Mouse (Mus musculus): ENCODE results near the gene Wrnip1.
"Not testable (repeated sequence)": the region's sequence is repeated elsewhere in the genome, so short reads cannot be mapped to it uniquely, and the experiment has no call there.

Wrnip1 gene

DNA sequence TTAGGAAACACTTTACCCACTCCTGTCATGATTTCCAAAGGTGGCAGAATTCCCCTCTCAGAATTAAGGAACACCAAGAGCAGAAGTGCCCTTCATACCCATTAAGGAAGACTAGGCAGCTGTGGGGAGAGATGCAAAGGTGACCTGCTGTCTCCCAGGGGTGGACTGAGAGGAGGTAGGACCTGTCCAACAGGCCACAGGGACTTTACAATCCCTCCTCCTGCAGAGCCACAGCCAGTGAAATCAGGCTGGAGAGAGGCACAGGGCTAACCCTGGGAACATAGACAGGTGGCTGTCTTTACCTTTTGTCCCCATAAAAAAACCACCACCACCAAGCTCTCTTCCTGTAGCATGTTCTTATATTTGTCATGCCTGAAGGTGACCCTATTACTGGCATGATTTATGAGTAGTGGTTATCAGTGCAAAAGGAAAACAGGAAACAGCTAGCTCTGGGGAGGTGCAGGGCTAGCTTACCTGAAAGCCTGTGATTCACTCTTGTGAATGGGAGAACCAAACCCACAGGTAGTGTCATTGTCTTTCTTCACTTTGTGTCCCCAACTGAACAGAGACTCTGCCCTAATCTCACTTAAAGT is 47.8 kb downstream of the Wrnip1 start:
- H3K9me3 ChIP-seq (ENCODE audit: low read length), result no peaks in the 10 kb centered on the region
- TF ChIP-seq CTCF (conservative IDR thresholded peaks at IDR 0.05; ENCODE audit: low read length) (no peak), NANOG (IDR thresholded peaks at IDR 0.05; ENCODE audit: borderline replicate concordance, low read length) (no peak), POU5F1 (IDR thresholded peaks at IDR 0.05; ENCODE audit: borderline replicate concordance, low read length) (no peak)
- H3K4me1 ChIP-seq (replicated peaks; ENCODE audit: low read depth, low read length), result peaks cover 20% of the 10 kb centered on the region
- no peaks in the 10 kb centered on the region for H3K36me3 ChIP-seq (ENCODE audit: insufficient read depth, low read length)
- no peak overlapping the region for H3K4me3 ChIP-seq (replicated peaks; ENCODE audit: low read length)
- H3K27me3 ChIP-seq (ENCODE audit: insufficient read depth, low read length), result no peaks in the 10 kb centered on the region

DNA sequence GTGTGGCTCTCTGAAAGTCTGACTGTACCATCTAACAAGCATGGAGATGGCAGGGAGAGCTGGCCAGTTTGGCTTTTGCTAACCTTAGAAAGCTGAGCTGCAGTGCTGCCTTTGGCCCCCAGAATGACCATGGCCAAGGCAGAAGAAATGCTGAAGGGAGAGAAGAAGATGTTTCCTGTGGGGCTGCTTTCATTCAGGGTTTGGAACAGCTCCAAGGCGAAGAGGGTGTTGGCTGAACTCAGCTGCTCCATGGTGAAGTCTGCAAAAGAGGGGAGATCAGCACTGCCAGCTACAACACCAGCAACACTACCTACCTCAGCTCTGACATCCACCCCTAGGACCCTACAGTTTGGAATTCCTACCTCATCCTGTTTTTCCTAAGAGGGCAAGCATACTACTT is 48.3 kb downstream of the Wrnip1 start:
- Histone ChIP-seq H3K36me3 (ENCODE audit: insufficient read depth, low read length) (no peaks in the 10 kb centered on the region), H3K9me3 (ENCODE audit: low read length) (no peaks in the 10 kb centered on the region), H3K4me1 (replicated peaks; ENCODE audit: low read depth, low read length) (peaks cover 20% of the 10 kb centered on the region), H3K4me3 (replicated peaks; ENCODE audit: low read length) (no peak overlapping the region), H3K27me3 (ENCODE audit: insufficient read depth, low read length) (no peaks in the 10 kb centered on the region)
- TF ChIP-seq CTCF (conservative IDR thresholded peaks at IDR 0.05; ENCODE audit: low read length) (no peak), POU5F1 (IDR thresholded peaks at IDR 0.05; ENCODE audit: borderline replicate concordance, low read length) (no peak), NANOG (IDR thresholded peaks at IDR 0.05; ENCODE audit: borderline replicate concordance, low read length) (no peak)

GRCm38 (mm10) chr13:32850668-32851404 is 49.0 kb downstream of the Wrnip1 start, which contains the start of gene Serpinb1a:
Gene Serpinb1a (minus strand): TSS chr13:32851185.
- no peak for TF ChIP-seq NANOG (IDR thresholded peaks at IDR 0.05; ENCODE audit: borderline replicate concordance, low read length)
- Histone ChIP-seq H3K4me1 (replicated peaks; ENCODE audit: low read depth, low read length) (peaks cover 20% of the 10 kb centered on the region), H3K9me3 (ENCODE audit: low read length) (no peaks in the 10 kb centered on the region), H3K4me3 (replicated peaks; ENCODE audit: low read length) (no peak within 1 kb of the TSS), H3K27me3 (ENCODE audit: insufficient read depth, low read length) (no peaks in the 10 kb centered on the region), H3K36me3 (ENCODE audit: insufficient read depth, low read length) (no peaks in the 10 kb centered on the region)

GRCm38 (mm10) chr13:32851967-32852366 is 50.1 kb downstream of the Wrnip1 start:
- no peaks in the 10 kb centered on the region for H3K9me3 ChIP-seq (ENCODE audit: low read length)
- H3K36me3 ChIP-seq (ENCODE audit: insufficient read depth, low read length), result no peaks in the 10 kb centered on the region
- H3K27me3 ChIP-seq (ENCODE audit: insufficient read depth, low read length), result no peaks in the 10 kb centered on the region
- TF ChIP-seq NANOG (IDR thresholded peaks at IDR 0.05; ENCODE audit: borderline replicate concordance, low read length) (no peak), CTCF (conservative IDR thresholded peaks at IDR 0.05; ENCODE audit: low read length) (peak; percentile 52), POU5F1 (IDR thresholded peaks at IDR 0.05; ENCODE audit: borderline replicate concordance, low read length) (no peak)
- peaks cover 20% of the 10 kb centered on the region for H3K4me1 ChIP-seq (replicated peaks; ENCODE audit: low read depth, low read length)
- no peak overlapping the region for H3K4me3 ChIP-seq (replicated peaks; ENCODE audit: low read length)

DNA sequence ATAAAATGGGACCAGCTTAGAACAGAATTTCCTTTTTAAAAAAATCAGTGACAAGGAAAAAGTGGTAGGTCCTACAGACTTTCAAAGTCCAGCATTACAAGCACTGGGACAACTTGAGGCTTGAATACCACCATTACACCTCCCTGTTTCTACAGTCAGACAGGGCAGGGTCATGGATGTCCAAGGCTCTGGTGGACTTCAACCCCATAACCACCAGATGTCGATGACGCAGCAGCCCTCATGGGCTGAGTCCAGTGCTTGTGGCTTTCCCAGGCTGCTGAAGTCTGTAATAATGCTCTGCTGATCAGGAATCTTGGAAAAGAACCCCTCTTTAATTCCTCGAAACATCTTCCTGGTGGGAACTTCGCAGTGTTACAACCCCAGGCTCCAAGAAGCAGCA is 50.7 kb downstream of the Wrnip1 start:
- no peaks in the 10 kb centered on the region for H3K36me3 ChIP-seq (ENCODE audit: insufficient read depth, low read length)
- H3K4me3 ChIP-seq (replicated peaks; ENCODE audit: low read length), result no peak overlapping the region
- peaks cover 20% of the 10 kb centered on the region for H3K4me1 ChIP-seq (replicated peaks; ENCODE audit: low read depth, low read length)
- TF ChIP-seq CTCF (conservative IDR thresholded peaks at IDR 0.05; ENCODE audit: low read length) (no peak), POU5F1 (IDR thresholded peaks at IDR 0.05; ENCODE audit: borderline replicate concordance, low read length) (no peak), NANOG (IDR thresholded peaks at IDR 0.05; ENCODE audit: borderline replicate concordance, low read length) (no peak)
- H3K27me3 ChIP-seq (ENCODE audit: insufficient read depth, low read length), result no peaks in the 10 kb centered on the region
- no peaks in the 10 kb centered on the region for H3K9me3 ChIP-seq (ENCODE audit: low read length)

- H3K4me1 ChIP-seq (replicated peaks; ENCODE audit: low read depth, low read length), result peaks cover 20% of the 10 kb centered on the region
- no peak overlapping the region for H3K4me3 ChIP-seq (replicated peaks; ENCODE audit: low read length)
- no peaks in the 10 kb centered on the region for H3K9me3 ChIP-seq (ENCODE audit: low read length)
- no peaks in the 10 kb centered on the region for H3K27me3 ChIP-seq (ENCODE audit: insufficient read depth, low read length)
- no peaks in the 10 kb centered on the region for H3K36me3 ChIP-seq (ENCODE audit: insufficient read depth, low read length)
- TF ChIP-seq NANOG (IDR thresholded peaks at IDR 0.05; ENCODE audit: borderline replicate concordance, low read length) (no peak), POU5F1 (IDR thresholded peaks at IDR 0.05; ENCODE audit: borderline replicate concordance, low read length) (no peak), CTCF (conservative IDR thresholded peaks at IDR 0.05; ENCODE audit: low read length) (no peak)
Measured at GRCm38 (mm10) chr13:32853073-32853472, 51.2 kb downstream of the Wrnip1 start.

- H3K4me3 ChIP-seq (replicated peaks; ENCODE audit: low read length), result no peak overlapping the region
Measured at GRCm38 (mm10) chr13:32860821-32861220, 59.0 kb downstream of the Wrnip1 start.

GRCm38 (mm10) chr13:32863456-32863855 is 61.6 kb downstream of the Wrnip1 start:
- Histone ChIP-seq H3K27me3 (ENCODE audit: insufficient read depth, low read length) (no peaks in the 10 kb centered on the region), H3K4me3 (replicated peaks; ENCODE audit: low read length) (no peak overlapping the region), H3K9me3 (ENCODE audit: low read length) (no peaks in the 10 kb centered on the region), H3K36me3 (ENCODE audit: insufficient read depth, low read length) (no peaks in the 10 kb centered on the region), H3K4me1 (replicated peaks; ENCODE audit: low read depth, low read length) (no peaks in the 10 kb centered on the region)
- TF ChIP-seq CTCF (conservative IDR thresholded peaks at IDR 0.05; ENCODE audit: low read length), result no peak
- TF ChIP-seq NANOG (IDR thresholded peaks at IDR 0.05; ENCODE audit: borderline replicate concordance, low read length), result no peak
- no peak for TF ChIP-seq POU5F1 (IDR thresholded peaks at IDR 0.05; ENCODE audit: borderline replicate concordance, low read length)

More at GRCm38 (mm10) chr13:32860821-32861220, 59.0 kb downstream of the Wrnip1 start:
- TF ChIP-seq NANOG (IDR thresholded peaks at IDR 0.05; ENCODE audit: borderline replicate concordance, low read length), result no peak
- TF ChIP-seq POU5F1 (IDR thresholded peaks at IDR 0.05; ENCODE audit: borderline replicate concordance, low read length), result no peak
- no peak for TF ChIP-seq CTCF (conservative IDR thresholded peaks at IDR 0.05; ENCODE audit: low read length)
- Histone ChIP-seq H3K27me3 (ENCODE audit: insufficient read depth, low read length) (no peaks in the 10 kb centered on the region), H3K36me3 (ENCODE audit: insufficient read depth, low read length) (no peaks in the 10 kb centered on the region), H3K9me3 (ENCODE audit: low read length) (no peaks in the 10 kb centered on the region), H3K4me1 (replicated peaks; ENCODE audit: low read depth, low read length) (no peaks in the 10 kb centered on the region)

GRCm38 (mm10) chr13:32864529-32864928 is 62.7 kb downstream of the Wrnip1 start:
- H3K4me1 ChIP-seq (replicated peaks; ENCODE audit: low read depth, low read length); H3K9me3 ChIP-seq (ENCODE audit: low read length): not testable (repeated sequence)

More at GRCm38 (mm10) chr13:32864529-32864928, 62.7 kb downstream of the Wrnip1 start:
- not testable (repeated sequence) for H3K27me3 ChIP-seq (ENCODE audit: insufficient read depth, low read length); H3K36me3 ChIP-seq (ENCODE audit: insufficient read depth, low read length); H3K4me3 ChIP-seq (replicated peaks; ENCODE audit: low read length)

Measured in E14TG2a.4 (cell line).